Mouse (Mus musculus) spleen, adult 2 months (tissue): ENCODE measurements around the gene Smim17. TPM values are rescaled to one million over a fixed set of nuclear protein-coding genes. Genes with fewer than 3 reads are reported as not detected.

Experiments
- DNase-seq, 2 experiments: peaks; one replicate each; pipeline versions ENCODE4 v3.0.0 to v3.0.0-alpha.2; 2012 to 2021; ENCODE audit warnings: low spot score in 2 of 2, low read depth in 1 of 2
- H3K27ac ChIP-seq: fragments of 200-500 bp; 2 replicates; pipeline ENCODE4 v1.5.1; 2012; ENCODE audit warnings: low read length, inconsistent platforms; ENCODE audit not compliant: insufficient read depth
- H3K27me3 ChIP-seq: fragments of 200-500 bp; 2 replicates; pipeline ENCODE4 v1.6.1; 2012; ENCODE audit warnings: mild to moderate bottlenecking, moderate library complexity, low read length, inconsistent platforms; ENCODE audit not compliant: control insufficient read depth, insufficient read depth
- H3K36me3 ChIP-seq: fragments of 200-500 bp; 2 replicates; pipeline ENCODE4 v1.6.1; 2012; ENCODE audit warnings: mild to moderate bottlenecking, low read length, inconsistent platforms; ENCODE audit not compliant: control insufficient read depth, insufficient read depth
- H3K4me1 ChIP-seq: fragments of 200-500 bp; 2 replicates; pipeline ENCODE4 v1.6.1; 2011; ENCODE audit warnings: inconsistent platforms; ENCODE audit not compliant: control insufficient read depth, insufficient read depth, insufficient read length
- H3K4me3 ChIP-seq: fragments of 200-500 bp; 2 replicates; pipeline ENCODE4 v1.5.1; 2011; ENCODE audit warnings: mild to moderate bottlenecking, inconsistent platforms; ENCODE audit not compliant: insufficient read depth, insufficient read length; ENCODE audit errors: extremely low read depth
- CTCF ChIP-seq: fragments of 200-500 bp; IDR thresholded peaks from 2 replicates; pipeline ENCODE4 v1.5.1; 2011; ENCODE audit warnings: mild to moderate bottlenecking, inconsistent platforms; ENCODE audit not compliant: insufficient read depth, insufficient read length, insufficient replicate concordance; ENCODE audit errors: extremely low read depth
- POLR2A ChIP-seq: fragments of 200-500 bp; IDR thresholded peaks from 2 replicates; pipeline ENCODE4 v1.6.1; 2011; ENCODE audit warnings: low read depth, low read length, inconsistent platforms
- WGBS: fragments of 180-500 bp; shearing (Covaris S2); methylation state at CpG from one replicate; pipeline ENCODE4 v1.1.7; 2018; 5-methylcytosine and 5-hydroxymethylcytosine counted together
- polyA plus RNA-seq: library from polyadenylated mRNA; depleted of rRNA; stranded (reverse); fragments of >200 nt; gene quantifications from 2 replicates; pipeline ENCODE4 v1.2.3, GENCODE M21; 2012

The Smim17 gene
- polyA plus RNA-seq, 1 experiment = not detected

- Histone ChIP-seq H3K4me3 (peak within 1 kb of the TSS; percentile 68), H3K4me1 (peaks cover 9% of the 10 kb centered on the region), H3K36me3 (no peaks in the 10 kb centered on the region), H3K27me3 (no peaks in the 10 kb centered on the region), H3K27ac (no peak within 1 kb of the TSS)
- peak; percentile 82 to 90 for DNase-seq
- under 1% methylated on average over 28 of the region's 28 CpGs for WGBS
- TF ChIP-seq POLR2A = no peak
These were observed 15.5 kb upstream of the Smim17 start, which contains the start of gene Zfp28 for GRCm38 (mm10) chr7:6383044-6383455. Gene Zfp28, plus strand, starts transcription at chr7:6383295.

GRCm38 (mm10) chr7:6384011-6384410, 14.5 kb upstream of the Smim17 start:
- no peak overlapping the region for H3K4me3 ChIP-seq
- no peak overlapping the region for H3K27ac ChIP-seq
- H3K4me1 ChIP-seq = peaks cover 9% of the 10 kb centered on the region
- H3K27me3 ChIP-seq = no peaks in the 10 kb centered on the region
- no peak for DNase-seq
- no peaks in the 10 kb centered on the region for H3K36me3 ChIP-seq
- WGBS = 17% methylated on average over 8 of the region's 8 CpGs
- TF ChIP-seq POLR2A (no peak), CTCF (no peak)

DNA sequence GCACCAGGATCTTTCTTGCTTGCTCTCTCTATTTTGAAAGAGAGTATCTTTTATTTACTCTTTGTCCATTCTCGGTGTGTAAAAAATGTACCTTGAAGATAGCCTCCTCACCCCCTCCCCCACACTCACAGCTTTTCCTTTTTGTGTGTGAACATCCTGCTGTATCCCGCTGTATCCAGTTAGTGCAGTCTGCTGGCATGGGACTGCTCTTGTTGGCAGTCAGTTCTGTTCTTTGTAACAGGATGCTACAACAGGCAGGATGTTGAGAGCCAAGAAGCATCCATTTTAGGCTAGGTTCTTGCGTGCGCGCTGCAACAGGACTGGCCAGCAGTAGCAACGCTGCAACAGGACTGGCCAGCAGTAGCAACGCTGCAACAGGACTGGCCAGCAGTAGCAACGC, 11.5 kb upstream of the Smim17 start:
- Histone ChIP-seq H3K27ac (no peak overlapping the region), H3K27me3 (no peaks in the 10 kb centered on the region), H3K4me3 (no peak overlapping the region), H3K4me1 (peaks cover 9% of the 10 kb centered on the region), H3K36me3 (no peaks in the 10 kb centered on the region; the same call in 1 of the 2 replicates)
- WGBS = 92% methylated on average over 8 of the region's 8 CpGs
- no peak for TF ChIP-seq CTCF
- TF ChIP-seq POLR2A = no peak
- DNase-seq = no peak

- H3K27ac ChIP-seq = no peak overlapping the region
- peaks cover under 1% of the 10 kb centered on the region; the same call in 1 of the 2 replicates for H3K4me1 ChIP-seq
- DNase-seq = no peak
- no peaks in the 10 kb centered on the region; the same call in 1 of the 2 replicates for H3K36me3 ChIP-seq
- 90% methylated on average over 5 of the region's 5 CpGs for WGBS
- H3K4me3 ChIP-seq = no peak overlapping the region
- no peaks in the 10 kb centered on the region for H3K27me3 ChIP-seq
- TF ChIP-seq CTCF = no peak
- TF ChIP-seq POLR2A = no peak
These were observed 9.5 kb upstream of the Smim17 start for GRCm38 (mm10) chr7:6388971-6389370.

DNA sequence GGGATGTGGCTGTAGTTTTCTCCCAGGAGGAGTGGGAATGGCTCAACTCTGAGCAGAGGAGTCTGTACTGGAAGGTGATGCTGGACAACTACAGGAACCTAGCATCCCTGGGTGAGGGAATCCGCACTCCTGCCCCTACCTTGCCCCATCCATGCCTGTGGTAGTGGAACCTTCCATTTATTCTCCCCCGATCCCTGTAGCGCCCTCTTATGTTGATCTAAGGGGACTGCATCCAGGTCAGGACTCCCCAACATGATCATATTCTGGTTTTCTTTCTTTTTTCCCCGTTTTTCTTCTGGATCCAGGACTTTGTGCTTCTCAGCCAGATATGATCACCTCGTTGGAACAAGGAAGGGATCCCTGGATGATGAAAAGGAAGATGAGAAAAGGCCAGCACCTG, 9.1 kb upstream of the Smim17 start:
- DNase-seq = no peak
- H3K4me3 ChIP-seq = no peak overlapping the region
- 79% methylated on average over 5 of the region's 5 CpGs for WGBS
- TF ChIP-seq CTCF (no peak), POLR2A (no peak)
- no peaks in the 10 kb centered on the region for H3K27me3 ChIP-seq
- H3K36me3 ChIP-seq = no peaks in the 10 kb centered on the region; the same call in 1 of the 2 replicates
- no peak overlapping the region for H3K27ac ChIP-seq
- no peaks in the 10 kb centered on the region for H3K4me1 ChIP-seq

- no peak within 1 kb of the TSS for H3K4me3 ChIP-seq
- no peak for TF ChIP-seq POLR2A
- 0 out of 2 replicates have a peak, but pooled peaks have one; percentile 1 for TF ChIP-seq CTCF
- 4% methylated on average over 17 of the region's 17 CpGs for WGBS
- H3K27me3 ChIP-seq = no peaks in the 10 kb centered on the region
- no peaks in the 10 kb centered on the region for H3K36me3 ChIP-seq
- no peak within 1 kb of the TSS for H3K27ac ChIP-seq
- peak; percentile 34 to 56 for DNase-seq
- no peaks in the 10 kb centered on the region for H3K4me1 ChIP-seq
These were observed 11.5 kb downstream of the Smim17 start, which contains the start of gene Gm20715 for GRCm38 (mm10) chr7:6410043-6410442. Gene Gm20715, plus strand, starts transcription at chr7:6410277.

GRCm38 (mm10) chr7:6414626-6415441, 16.3 kb downstream of the Smim17 start:
- no peaks in the 10 kb centered on the region for H3K4me1 ChIP-seq
- H3K4me3 ChIP-seq = no peak overlapping the region
- no peak for TF ChIP-seq CTCF
- no peak for TF ChIP-seq POLR2A
- H3K27me3 ChIP-seq = no peaks in the 10 kb centered on the region
- no peak overlapping the region for H3K27ac ChIP-seq
- DNase-seq = no peak
- WGBS = 14% methylated on average over 20 of the region's 22 CpGs
- no peaks in the 10 kb centered on the region for H3K36me3 ChIP-seq
